Mouse (Mus musculus) cerebellum, postnatal 36 days (tissue): ENCODE measurements around the gene Igsf3.

Experiments used
- DNase-seq, 2 experiments: peaks; one replicate each; pipeline ENCODE4 v3.0.0; 2021 to 2022; ENCODE audit warnings: mixed read lengths in 2 of 2

Igsf3 gene

GRCm38 (mm10) chr3:101377256-101378024, 557 bp downstream of the Igsf3 start:
- DNase-seq = peak; percentile 16 to 22

- no peak for DNase-seq
Measured at GRCm38 (mm10) chr3:101378102-101378501, 1.2 kb downstream of the Igsf3 start.

GRCm38 (mm10) chr3:101379789-101380188, 2.9 kb downstream of the Igsf3 start:
- no peak for DNase-seq

DNA sequence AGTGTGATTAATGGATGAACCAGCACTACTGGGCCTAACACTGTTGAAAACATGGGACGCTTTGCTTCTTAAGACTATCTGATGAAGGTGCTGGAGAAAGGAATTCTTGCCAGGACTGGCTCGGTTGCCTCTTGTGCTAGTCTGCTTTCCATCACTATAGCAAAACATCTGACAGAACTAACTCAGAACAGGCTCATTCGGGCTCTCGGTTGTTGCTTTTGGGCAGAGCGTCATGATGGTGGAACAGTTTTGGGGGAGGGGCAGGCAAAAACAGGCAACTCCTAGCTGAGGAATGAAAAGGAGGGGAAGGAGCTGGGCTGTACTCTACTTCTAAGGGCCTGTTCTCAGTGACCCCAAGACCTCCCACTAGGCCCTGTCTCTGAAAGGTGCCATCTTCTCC, 4.8 kb downstream of the Igsf3 start:
- no peak for DNase-seq

DNA sequence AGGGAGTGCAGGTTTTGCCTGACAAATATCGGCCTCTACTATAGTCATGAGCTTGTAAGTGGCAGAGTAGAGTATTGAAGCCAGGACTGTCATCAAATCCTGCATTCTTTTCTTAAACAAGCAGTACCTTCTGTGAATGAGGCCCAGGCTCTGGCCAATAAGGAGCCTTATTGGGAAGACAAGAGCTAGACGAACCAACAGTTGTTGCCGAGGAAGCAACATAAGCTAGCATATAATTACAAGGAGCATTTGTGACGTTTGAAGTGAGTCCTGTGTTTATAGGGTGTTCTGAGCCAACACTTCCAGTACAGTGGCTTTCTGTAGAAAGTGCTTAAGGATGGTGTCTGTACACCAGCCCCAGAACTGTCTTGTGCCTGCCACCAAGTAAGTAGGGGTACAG, 5.9 kb downstream of the Igsf3 start:
- DNase-seq = no peak

DNA sequence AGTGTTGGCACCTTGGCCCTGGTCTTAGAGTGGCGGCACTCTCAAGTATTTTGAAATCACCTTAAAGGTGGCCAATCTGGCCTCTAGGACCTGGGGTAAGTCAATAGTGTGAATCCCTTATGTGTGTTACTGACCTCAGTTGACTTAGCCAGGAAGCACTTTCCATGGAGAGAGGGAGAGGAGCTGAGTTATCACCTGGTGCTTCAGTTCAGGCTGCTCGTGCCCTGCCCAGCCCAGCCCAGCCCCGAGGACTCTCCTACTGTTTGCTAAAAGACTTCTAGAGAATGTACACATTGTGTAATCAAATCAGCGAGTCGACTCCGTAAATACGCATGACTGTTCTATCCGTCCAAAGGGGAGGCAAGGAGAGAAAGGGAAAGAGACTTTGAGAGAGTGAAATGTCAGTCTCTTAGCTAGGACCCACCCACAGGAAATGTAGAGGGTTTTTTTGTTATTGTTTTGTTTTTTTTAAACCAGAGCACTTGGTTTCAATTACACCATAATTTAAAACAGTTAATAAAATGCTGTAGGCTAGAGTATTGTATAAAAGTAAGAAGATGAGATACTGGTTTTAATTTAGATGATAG, 9.6 kb downstream of the Igsf3 start:
- DNase-seq = no peak

- no peak for DNase-seq
Measured at GRCm38 (mm10) chr3:101387849-101388248, 11.0 kb downstream of the Igsf3 start.

DNA sequence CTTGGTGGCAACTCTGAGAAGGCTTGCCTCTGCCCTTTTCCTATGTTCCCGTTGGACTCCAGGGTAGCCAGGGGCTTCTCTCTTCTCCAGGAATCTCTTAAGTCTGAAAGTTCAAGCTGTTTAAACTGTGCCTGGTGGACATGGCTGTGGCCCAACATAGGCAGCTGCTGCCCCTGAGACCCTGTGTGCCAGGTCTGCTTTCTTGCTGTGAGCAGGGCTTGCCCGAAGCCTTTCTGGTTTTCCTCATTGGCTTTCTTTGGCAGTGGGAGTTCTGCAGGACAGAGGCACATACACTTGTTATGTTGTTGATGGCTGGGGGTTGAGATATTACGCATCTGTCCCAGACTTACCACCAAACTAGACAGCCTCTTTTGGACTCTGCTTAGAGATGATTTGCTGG, 12.7 kb downstream of the Igsf3 start:
- DNase-seq = no peak

GRCm38 (mm10) chr3:101390472-101390871, 13.6 kb downstream of the Igsf3 start:
- DNase-seq = no peak

GRCm38 (mm10) chr3:101391991-101392390, 15.1 kb downstream of the Igsf3 start:
- DNase-seq = no peak

DNA sequence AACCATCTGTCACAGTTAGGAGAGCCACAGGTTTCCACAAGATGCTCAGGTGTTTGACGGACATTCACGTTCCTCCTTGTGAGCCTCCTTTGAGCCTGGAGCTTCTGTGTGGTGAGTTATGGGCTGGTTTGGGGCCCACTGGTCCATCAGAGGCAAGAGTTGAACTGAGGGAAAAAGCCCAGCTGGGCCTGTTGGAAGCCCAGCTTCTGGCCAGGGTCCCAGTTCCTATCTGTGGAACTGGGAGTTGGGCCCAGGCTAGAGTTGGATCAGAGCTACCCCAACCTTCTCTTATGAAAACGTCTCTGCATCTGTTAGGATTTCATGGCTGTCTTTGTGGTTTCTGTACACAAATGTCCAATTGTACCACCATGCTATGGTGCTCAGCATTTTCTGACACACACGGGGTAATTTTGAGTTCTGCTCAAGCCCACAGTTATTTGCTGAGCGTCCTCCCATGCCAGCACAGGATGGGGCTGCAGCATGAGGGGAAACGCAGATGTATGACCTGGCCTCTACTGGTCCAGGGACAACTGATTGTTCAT, 16.3 kb downstream of the Igsf3 start:
- peak; percentile 29 to 49 for DNase-seq

DNA sequence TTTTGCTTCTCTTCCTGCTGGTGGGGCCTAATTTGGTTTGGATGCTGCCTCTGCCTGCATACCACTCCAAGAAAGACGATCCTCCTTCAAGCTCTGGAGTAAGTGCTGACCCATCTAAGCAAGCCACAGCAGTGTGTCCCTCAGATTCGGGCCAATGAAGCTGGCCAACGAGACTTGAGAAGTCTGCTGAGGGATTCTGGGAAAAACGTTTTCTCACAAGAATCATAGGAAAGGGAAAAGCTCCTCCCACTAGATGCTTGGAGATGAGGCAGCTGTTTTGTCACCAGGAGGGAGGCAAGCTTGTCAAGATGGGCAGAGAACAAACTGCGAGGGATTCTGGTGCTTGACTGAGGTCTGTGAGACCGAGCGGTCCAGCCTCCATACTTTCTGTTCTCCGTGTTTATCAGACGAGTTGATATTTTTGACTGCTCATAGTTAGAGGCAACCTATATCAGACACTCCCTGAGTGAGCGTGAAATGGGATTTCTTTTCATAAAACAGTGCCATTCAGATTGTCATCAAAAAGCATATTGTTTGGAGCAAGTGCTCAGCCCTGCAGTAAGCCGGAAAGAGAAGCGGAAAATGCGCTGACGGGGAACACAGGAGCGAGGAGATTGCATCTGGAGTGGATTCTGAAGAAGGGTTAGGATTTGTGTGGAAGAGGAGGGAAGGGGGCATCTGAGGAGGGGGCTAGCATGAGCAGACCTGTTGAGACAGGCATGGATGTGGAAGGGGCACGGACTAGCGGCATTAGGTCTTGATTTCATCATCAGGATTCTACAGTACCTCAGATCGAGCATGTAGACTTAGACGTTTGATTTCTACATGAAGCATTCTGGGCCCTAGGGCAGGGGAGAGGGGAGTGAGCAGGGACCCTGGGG, 17.0 kb downstream of the Igsf3 start:
- DNase-seq = no peak

GRCm38 (mm10) chr3:101395341-101395740, 18.5 kb downstream of the Igsf3 start:
- DNase-seq = no peak

- DNase-seq = no peak
Measured at GRCm38 (mm10) chr3:101396061-101396460, 19.2 kb downstream of the Igsf3 start.

DNA sequence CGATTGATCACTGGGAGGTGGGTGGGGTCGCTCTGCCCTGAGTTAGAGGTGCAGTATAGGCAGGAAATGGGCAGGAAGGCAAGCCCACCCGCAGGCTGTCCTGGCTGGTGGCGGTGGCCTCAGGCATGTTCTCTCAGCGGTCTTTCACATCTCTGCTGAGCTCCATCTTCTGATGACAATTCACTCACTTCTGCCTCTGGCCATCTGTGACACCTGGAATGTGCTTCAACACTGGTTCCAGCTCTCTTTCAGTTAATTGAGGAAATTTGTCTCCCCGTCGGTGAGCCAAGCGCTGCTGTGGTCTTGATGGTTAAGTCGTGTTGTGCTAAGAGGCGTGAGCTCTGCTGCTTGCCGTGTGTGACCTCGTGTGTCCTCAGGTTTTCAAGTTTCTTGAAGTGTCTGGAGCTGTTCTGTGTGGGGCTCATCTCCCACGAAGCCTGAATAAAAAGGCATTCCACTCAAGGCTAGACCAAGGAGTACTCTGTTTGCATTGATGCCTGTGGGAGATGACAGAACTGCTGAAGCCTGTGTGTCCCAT, 19.9 kb downstream of the Igsf3 start:
- no peak for DNase-seq

DNA sequence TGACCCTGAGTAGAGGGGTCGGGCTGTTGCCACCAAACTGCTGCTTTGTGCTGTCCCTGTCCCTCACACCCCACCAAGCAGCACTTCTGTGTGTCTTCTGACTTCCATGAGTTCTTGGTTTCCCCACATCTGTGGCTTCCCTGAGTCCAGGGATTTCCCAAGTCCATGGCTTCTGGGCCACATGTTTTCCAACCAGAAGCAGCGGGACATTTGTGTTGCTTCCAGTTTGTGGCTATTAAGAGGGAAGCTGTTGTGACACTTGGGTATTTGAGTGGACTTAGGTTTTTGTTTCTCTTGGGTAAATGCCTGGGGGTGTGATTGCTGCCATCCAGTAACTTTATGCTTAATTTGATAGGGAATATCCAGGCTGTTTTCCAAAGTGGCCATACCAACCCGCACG, 20.5 kb downstream of the Igsf3 start:
- no peak for DNase-seq

- no peak for DNase-seq
Measured at GRCm38 (mm10) chr3:101398071-101398786, 21.3 kb downstream of the Igsf3 start.

- no peak for DNase-seq
Measured at GRCm38 (mm10) chr3:101398877-101399276, 22.0 kb downstream of the Igsf3 start.

DNA sequence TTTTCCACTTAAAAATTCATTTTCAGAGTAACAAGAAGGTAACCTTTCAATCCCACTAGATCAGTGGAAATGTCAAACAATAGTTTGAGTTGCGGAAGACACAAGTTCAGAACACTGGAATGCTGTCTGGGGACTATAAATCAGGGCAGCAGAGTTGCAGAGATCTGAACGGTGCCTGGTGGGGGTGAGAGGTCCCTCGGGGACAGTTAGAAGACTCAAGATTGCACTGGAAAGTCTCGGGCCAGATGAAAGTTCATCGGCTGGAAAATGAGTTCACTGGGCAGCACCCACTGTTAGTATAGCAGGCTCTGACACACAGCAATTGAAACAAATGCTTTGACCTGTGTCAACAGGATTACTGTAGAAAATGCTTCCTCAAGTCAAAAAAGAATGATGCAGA, 24.6 kb downstream of the Igsf3 start:
- DNase-seq = no peak

DNA sequence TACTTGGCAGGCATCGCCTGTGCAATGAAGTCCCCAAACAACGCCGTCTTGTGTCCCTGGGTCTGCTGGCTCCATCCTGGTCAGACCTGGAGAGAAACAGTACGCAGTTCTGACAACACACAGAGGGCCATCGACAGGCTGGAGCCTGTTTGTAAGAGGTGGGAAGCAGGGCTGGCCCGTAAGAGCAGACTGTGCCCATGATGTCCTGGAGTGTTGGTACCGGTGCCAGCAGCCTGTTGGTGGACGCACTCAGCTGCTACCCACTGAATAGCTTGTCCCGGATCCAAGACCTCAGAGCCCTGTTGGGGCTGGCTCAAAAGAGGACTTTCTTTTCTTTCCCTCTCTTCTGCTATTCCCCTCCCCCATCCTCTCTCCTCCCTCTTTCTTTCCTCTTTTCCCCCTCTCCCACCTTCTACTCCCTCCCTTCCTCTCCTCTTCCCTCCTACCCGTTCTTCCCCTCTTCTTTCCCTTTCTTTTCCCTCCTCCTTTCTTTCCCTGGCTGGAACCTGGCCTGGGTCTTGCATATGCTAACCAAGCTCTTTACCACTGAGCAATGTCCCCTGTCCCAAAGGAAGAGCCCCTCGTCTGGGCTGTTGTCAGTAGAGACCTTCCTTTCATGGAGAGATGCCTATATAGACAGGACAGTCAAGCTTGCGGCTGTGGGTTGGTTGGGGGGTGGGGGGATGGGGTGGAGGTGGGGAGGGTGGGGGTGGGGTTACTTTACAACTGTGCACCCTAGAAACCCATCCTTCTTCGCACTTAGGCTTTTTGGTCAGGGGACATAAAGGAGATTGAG, 27.9 kb downstream of the Igsf3 start:
- peak; percentile 60 to 68 for DNase-seq

DNA sequence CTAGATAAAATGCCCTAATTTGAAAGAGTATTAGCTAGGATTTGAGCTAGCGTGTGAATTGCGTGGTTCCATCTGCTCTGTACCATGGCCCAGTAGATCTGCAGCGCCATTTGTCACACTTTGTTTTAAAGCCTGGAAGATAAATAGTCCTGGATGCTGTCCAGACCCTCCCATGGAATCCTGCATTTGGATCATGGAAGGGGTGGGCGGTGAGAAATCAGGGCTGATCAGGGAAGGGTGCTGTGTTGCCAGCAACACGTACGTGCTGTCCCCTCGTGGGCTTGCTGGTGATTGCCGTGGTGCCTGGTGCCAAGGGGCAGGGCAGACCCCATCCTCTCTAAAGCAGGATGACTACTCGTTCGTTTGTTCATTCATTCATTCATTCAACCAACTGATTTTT, 28.6 kb downstream of the Igsf3 start:
- DNase-seq = no peak

DNA sequence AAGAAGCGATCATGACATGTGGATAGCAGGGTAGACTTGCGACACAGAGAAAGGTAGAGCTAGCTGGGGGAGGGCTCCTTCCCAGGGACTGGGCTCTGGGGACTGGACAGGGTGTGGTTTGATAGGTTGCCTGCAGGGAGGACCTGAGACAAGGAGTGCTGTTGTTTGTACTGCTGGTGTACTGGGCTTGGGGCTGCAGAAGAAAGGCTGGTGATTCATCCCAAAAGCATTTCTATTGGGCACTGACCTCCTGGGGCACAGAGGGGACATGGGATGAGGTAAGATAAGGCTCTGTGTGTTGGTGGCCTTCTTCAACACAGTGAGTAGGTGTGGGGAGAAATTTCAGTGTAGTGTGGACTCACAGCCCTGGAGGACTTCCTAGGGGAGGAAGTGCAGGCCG, 29.2 kb downstream of the Igsf3 start:
- no peak for DNase-seq
